Mouse (Mus musculus): Measurements from ENCODE around the gene Gm9958.

The Gm9958 gene

GRCm38 (mm10) chr5:90367067-90367303 is at the start of gene Gm9958:
Gm9958 (plus strand) TSS chr5:90367204.
- no peak for DNase-seq (ENCODE audit: low spot score)

GRCm38 (mm10) chr5:90331071-90331470 is 35.9 kb upstream of the Gm9958 start:
- no peak for DNase-seq (ENCODE audit: low spot score)

GRCm38 (mm10) chr5:90332478-90332877 is 34.5 kb upstream of the Gm9958 start:
- no peak for DNase-seq (ENCODE audit: low spot score)

- DNase-seq (ENCODE audit: low spot score) = no peak
Observed at GRCm38 (mm10) chr5:90338177-90339091, 28.6 kb upstream of the Gm9958 start.

- DNase-seq (ENCODE audit: low spot score) = no peak
Observed at GRCm38 (mm10) chr5:90339129-90339952, 27.7 kb upstream of the Gm9958 start.

GRCm38 (mm10) chr5:90339953-90340343 is 27.1 kb upstream of the Gm9958 start:
- DNase-seq (ENCODE audit: low spot score) = no peak

GRCm38 (mm10) chr5:90340847-90341246 is 26.2 kb upstream of the Gm9958 start:
- DNase-seq (ENCODE audit: low spot score) = no peak

DNA sequence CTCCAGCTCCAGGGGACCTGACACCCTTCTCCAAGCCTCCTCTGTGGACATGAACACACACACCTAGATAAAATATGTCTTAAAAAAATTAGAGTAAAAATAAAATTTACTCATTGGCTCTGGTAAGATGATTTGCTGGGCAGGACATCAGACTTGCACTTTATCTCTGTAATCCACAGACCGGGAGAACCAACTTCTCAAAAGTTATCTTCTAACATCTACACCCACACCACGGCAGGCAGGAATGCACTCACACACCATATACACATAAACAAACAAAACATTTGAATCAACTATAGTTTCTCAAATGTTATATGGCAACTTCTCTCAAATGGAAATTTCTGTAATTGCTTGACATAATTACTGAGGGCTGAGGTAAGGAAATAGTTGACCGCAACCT is 20.1 kb upstream of the Gm9958 start:
- DNase-seq (ENCODE audit: low spot score) = no peak

GRCm38 (mm10) chr5:90353552-90354317 is 13.3 kb upstream of the Gm9958 start:
- DNase-seq (ENCODE audit: low spot score) = no peak

DNA sequence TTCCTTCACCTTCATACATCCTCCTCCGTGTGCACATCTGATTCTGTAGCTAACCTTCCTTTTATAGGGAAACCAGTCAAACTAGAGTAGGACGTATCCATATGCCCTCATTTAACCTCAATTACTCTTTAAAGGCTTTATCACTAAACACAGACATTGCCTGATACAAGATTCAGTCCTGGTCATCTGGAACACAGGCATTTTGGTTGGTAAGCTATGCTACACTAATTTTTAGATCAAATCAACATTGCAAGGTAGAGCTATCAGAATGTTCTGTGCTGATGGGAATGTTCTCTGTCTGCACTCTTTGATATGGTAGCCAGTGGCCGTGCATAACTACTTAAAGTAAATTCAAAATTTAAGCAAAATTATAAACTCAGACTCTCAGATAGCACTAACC is 11.2 kb upstream of the Gm9958 start:
- DNase-seq (ENCODE audit: low spot score) = no peak

GRCm38 (mm10) chr5:90364526-90364925 is 2.5 kb upstream of the Gm9958 start:
- DNase-seq (ENCODE audit: low spot score) = no peak

GRCm38 (mm10) chr5:90365141-90365951 is 1.7 kb upstream of the Gm9958 start:
- DNase-seq (ENCODE audit: low spot score) = no peak

DNA sequence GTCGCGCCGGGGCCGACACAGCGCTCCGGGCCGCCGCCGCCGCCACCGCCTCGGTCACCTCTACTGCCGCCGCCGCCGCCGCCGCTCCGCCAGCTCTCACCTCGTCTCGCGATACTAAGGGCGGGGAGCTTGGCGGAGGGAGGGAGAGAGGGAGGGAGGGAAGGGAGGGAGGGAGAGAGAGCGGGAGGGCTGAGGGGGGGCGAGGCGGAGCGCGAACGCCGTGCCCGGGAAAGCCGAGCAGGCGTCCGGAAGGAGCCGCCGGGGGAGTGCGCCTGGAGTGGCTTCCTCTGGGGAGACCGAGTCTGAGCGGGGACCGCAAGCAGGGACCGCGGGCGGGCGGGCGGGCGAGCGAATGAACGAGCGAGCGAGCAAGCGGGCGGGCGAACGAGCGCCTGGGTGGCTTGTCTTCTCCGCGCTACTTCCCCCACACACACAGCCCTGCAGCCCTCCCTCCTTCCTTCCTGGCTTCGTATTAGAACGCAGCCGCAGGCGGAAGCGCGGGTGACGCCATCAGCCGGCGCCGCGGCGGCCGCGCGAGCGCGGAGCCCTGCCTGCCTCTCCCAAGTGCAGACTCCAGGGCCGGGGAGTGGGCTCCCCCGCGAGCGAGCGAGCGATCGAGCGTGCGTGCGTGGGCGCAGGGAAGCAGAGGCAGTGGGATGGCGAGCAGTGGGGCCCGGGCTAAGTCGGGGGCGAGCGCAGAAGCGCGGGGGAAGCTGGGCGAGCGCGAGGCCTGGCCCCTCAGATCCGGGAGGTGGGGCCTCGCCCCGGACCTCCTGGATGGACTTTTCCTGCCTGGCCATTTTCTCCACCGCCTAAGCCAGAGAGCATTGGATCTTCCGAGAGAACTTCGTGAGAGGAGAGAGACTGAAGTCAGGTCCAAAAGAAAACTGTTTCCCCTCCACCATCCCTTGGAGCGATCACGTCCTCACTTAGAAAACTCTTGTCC is 610 bp upstream of the Gm9958 start, which contains the start of gene Ankrd17:
Gene Ankrd17, minus strand, starts transcription at position 457 of the 946 bp plus-strand sequence.
- peak; percentile 64 for DNase-seq (ENCODE audit: low spot score)

- no peak for DNase-seq (ENCODE audit: low spot score)
Observed at GRCm38 (mm10) chr5:90370401-90370800, 3.4 kb downstream of the Gm9958 start.

DNA sequence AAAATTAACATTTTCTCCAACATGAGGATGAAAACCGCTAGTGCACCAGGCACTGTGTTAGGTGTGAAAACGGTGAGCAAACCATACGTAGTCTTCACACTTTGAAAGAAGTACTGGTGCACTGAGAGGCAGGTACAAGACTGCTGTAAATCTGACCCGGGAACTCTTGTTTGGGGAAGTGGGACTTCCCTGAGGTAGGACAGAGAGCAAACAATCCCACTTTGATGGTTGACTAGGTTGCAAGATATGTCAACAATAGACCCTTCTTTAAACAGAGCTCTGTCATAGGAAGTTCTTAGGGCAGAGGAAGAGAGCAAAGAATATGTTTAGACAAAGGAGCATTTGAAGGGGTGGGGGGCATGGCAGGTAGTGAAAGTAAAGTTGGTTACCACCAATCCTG is 6.7 kb downstream of the Gm9958 start:
- no peak for DNase-seq (ENCODE audit: low spot score)

- no peak for DNase-seq (ENCODE audit: low spot score)
Observed at GRCm38 (mm10) chr5:90381458-90381857, 14.5 kb downstream of the Gm9958 start.

DNA sequence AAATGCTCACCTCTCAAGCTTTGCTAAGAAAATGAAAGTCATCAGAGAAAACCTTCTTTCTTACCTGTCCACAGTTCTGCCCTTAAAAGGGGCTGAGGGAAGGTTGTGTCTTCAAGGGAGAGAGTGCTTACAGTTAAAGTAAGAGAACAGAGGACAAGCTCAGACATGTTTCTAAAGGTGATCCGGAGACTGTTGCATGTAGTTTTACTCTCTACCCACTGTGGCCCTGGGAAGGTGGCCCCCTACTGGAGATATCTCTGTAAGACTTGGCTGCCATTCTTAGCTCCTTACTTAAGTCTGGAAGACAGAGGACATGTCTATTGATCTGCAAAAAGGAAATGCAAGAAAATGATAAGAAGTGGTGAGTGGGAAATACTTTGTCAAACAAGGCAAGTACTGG is 16.1 kb downstream of the Gm9958 start:
- DNase-seq (ENCODE audit: low spot score) = no peak

DNA sequence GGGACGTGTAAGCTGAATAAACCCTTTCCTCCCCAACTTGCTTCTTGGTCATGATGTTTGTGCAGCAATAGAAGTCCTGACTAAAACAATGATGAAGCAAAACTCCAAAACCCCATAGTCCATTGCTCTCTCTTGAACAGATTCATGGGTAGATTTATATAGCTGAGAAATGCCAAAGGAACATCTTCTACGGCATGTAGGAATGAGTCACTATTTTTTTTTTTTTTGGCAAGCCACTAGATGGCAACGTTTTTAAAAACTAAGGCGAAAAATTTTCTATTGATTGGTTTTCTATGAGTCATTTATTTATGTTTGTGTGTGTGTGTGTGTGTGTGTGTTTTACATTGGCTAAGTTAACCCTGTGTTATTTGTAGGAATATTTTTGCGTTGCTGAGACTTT is 26.8 kb downstream of the Gm9958 start:
- DNase-seq (ENCODE audit: low spot score) = no peak

GRCm38 (mm10) chr5:90394322-90394721 is 27.3 kb downstream of the Gm9958 start:
- DNase-seq (ENCODE audit: low spot score) = no peak

DNA sequence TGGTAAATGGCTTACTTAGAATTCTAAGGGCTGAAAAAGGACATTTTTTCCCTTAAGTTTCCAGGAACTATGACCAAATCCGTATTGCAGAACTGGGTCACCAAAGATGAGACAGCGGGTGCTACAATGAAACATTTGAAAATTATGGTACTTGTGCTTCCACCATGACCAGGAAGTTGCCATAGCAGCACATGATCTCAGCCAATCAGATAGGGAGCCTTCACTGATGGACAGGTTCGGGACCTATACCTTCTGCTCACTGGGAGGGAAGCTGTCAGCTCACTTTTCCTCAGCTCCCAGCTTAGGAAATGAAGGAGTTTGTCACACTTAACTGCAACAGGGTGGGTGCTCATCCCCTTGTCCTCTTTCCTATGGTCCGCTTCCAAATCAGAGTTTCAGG is 29.8 kb downstream of the Gm9958 start:
- no peak for DNase-seq (ENCODE audit: low spot score)

GRCm38 (mm10) chr5:90405210-90405609 is 38.2 kb downstream of the Gm9958 start:
- no peak for DNase-seq (ENCODE audit: low spot score)
